Comparison of ENCODE assay signal across 8 mouse cellular contexts in the genomic region with DNA sequence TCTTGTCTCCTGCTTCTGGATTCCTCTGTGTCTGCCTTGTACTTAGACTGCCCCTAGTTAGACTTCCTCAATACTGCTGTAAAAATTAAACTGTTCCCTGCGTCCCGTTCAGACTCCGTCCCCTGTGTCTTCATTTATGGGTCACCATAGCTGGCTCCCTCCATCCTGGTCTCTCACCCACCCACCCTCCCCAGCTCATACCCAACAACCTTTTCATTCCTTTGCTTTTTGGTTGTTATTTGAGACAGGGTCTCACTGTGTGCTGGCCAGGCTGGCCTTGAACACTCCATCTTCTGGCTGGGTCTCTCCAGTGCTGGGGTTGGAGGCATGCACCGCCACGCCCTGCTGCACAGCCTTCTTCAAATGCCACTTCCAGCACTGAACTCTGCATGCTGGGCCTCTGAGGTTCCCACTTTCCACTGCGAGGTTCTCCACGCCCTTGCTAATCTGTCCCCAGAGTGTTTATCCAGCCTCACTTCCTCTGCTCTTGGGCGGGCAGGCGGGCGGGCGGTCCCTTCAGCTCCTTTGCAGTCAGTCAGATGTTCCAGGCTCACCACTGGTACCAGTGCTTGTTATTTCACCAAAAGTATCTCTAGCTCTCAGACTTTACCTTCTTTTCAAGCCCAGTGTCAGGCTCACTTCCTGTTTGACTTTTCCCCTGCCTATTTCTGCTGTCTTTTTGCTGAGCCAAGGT. TPM values are rescaled to one million over a fixed set of nuclear protein-coding genes. Genes with fewer than 3 reads are reported as not detected.
DNase-seq lines count a peak whose midpoint lies in the region; ATAC-seq lines count a peak whose summit lies in the region.

No protein-coding gene starts in this region.

- H3K4me2 ChIP-seq in heart, embryonic 14.5 days (ENCODE audit: low read length), result no peak overlapping the region
- H3K4me2 ChIP-seq in lung, embryonic 15.5 days, result no peak overlapping the region; the same call in 1 of the 2 replicates
- H3K4me2 ChIP-seq in stomach, embryonic 16.5 days (ENCODE audit: low read depth, low read length), result no peak overlapping the region

- H3K4me1 ChIP-seq in heart, embryonic 14.5 days (ENCODE audit: control insufficient read depth in 2 of 2, insufficient read depth in 2 of 2, low read length in 2 of 2), result peaks cover 29 to 36% of the 10 kb centered on the region in 2 experiments
- peaks cover 54% of the 10 kb centered on the region for H3K4me1 ChIP-seq in lung, embryonic 15.5 days
- peaks cover 43% of the 10 kb centered on the region for H3K4me1 ChIP-seq in stomach, embryonic 16.5 days (ENCODE audit: control insufficient read depth, insufficient read depth, low read length)

- H3K4me3 ChIP-seq in heart, embryonic 14.5 days (ENCODE audit: control insufficient read depth in 1 of 2, insufficient read depth in 1 of 2, low read depth in 1 of 2, low read length in 2 of 2), result no peak overlapping the region
- no peak overlapping the region for H3K4me3 ChIP-seq in lung, embryonic 15.5 days
- no peak overlapping the region for H3K4me3 ChIP-seq in stomach, embryonic 16.5 days (replicated peaks; ENCODE audit: low read length)

- peak overlapping the region; percentile 36 to 53 for H3K27ac ChIP-seq in heart, embryonic 14.5 days (replicated peaks in 1 of 2; ENCODE audit: control insufficient read depth in 1 of 2, insufficient read depth in 1 of 2, low read depth in 2 of 2, low read length in 2 of 2)
- H3K27ac ChIP-seq in lung, embryonic 15.5 days, result peak overlapping the region; percentile 59
- H3K27ac ChIP-seq in stomach, embryonic 16.5 days (ENCODE audit: low read length), result peak overlapping the region; percentile 3

- H3K9ac ChIP-seq in heart, embryonic 14.5 days (ENCODE audit: low read length), result no peak overlapping the region
- H3K9ac ChIP-seq in lung, embryonic 15.5 days, result no peak overlapping the region
- H3K9ac ChIP-seq in stomach, embryonic 16.5 days (ENCODE audit: low read length), result no peak overlapping the region

- 53% methylated on average over 11 of the region's 11 CpGs for WGBS in heart, embryonic 14.5 days
- 47% methylated on average over 11 of the region's 11 CpGs for WGBS in lung, embryonic 15.5 days
- WGBS in stomach, embryonic 16.5 days, result 45% methylated on average over 11 of the region's 11 CpGs

- peak; percentile 28 for DNase-seq in adrenal gland, postnatal 14 days
- DNase-seq in adrenal gland, adult 2 months, result no peak
- DNase-seq in cerebellum, postnatal 25 days, result no peak
- DNase-seq in embryo, embryonic 11 days, result no peak
- DNase-seq in layer of hippocampus, postnatal 10 days (ENCODE audit: low spot score in 2 of 2), result no peak

- no peaks in the 10 kb centered on the region for H3K9me3 ChIP-seq in heart, embryonic 14.5 days (ENCODE audit: control insufficient read depth, low read length)
- H3K9me3 ChIP-seq in lung, embryonic 15.5 days, result no peaks in the 10 kb centered on the region
- H3K9me3 ChIP-seq in stomach, embryonic 16.5 days (replicated peaks; ENCODE audit: control insufficient read depth, low read length), result no peaks in the 10 kb centered on the region

- peak; percentile 45 for ATAC-seq in heart, embryonic 14.5 days (ENCODE audit: insufficient number of reproducible peaks, insufficient read depth, low FRiP score, low read depth)
- ATAC-seq in lung, embryonic 15.5 days (ENCODE audit: borderline replicate concordance, extremely low read depth, low FRiP score, low TSS enrichment), result 0 out of 2 replicates have a peak, but pooled peaks have one; percentile 17
- peak; percentile 79 for ATAC-seq in stomach, embryonic 16.5 days (ENCODE audit: insufficient read depth, low FRiP score)

- no peaks in the 10 kb centered on the region for H3K36me3 ChIP-seq in heart, embryonic 14.5 days (ENCODE audit: control insufficient read depth, insufficient read depth, low read length)
- no peaks in the 10 kb centered on the region for H3K36me3 ChIP-seq in lung, embryonic 15.5 days
- H3K36me3 ChIP-seq in stomach, embryonic 16.5 days (ENCODE audit: control insufficient read depth, insufficient read depth, low read length), result no peaks in the 10 kb centered on the region

- no peaks in the 10 kb centered on the region for H3K27me3 ChIP-seq in heart, embryonic 14.5 days (ENCODE audit: control insufficient read depth, insufficient read depth, low read length)
- no peaks in the 10 kb centered on the region for H3K27me3 ChIP-seq in lung, embryonic 15.5 days
- no peaks in the 10 kb centered on the region for H3K27me3 ChIP-seq in stomach, embryonic 16.5 days (ENCODE audit: control insufficient read depth, insufficient read depth, low read length)

RNA-seq across cellular contexts. Expression of gene Taok3, which starts 18.5 kb away (rescaled TPM):
- 29.8 and 35.4 TPM in 2 replicates for total RNA-seq in adrenal gland, postnatal 14 days (2021)
- 10 to 100 TPM; 30.9 to 36.0 TPM for total RNA-seq in adrenal gland, adult 2 months (2021)
- 5.4 and 9.0 TPM in 2 replicates for polyA plus RNA-seq in adrenal gland, adult 2 months (2012; rRNA removed)
- 8.9 and 10.3 TPM in 2 replicates for polyA plus RNA-seq in heart, embryonic 14.5 days (2014; fragmentation: Nextera tagmentation; extraction: Ambion mirVana)
- 22.4 and 27.3 TPM in 2 replicates for polyA plus RNA-seq in lung, embryonic 15.5 days (2015; fragmentation: Nextera tagmentation; extraction: Ambion mirVana)
- 33.1 TPM in 2 replicates for polyA plus RNA-seq in stomach, embryonic 16.5 days (2015; fragmentation: Nextera tagmentation; extraction: Ambion mirVana)
- total RNA-seq in layer of hippocampus, postnatal 10 days (2021), result 10 to 100 TPM; 66.3 to 68.3 TPM

RNA-seq across cellular contexts. Expression of gene Suds3, which starts 22.5 kb away (rescaled TPM):
- total RNA-seq in adrenal gland, postnatal 14 days (2021), result 88.4 and 109 TPM in 2 replicates
- 100 to 1,000 TPM; 106 to 144 TPM for total RNA-seq in adrenal gland, adult 2 months (2021)
- polyA plus RNA-seq in adrenal gland, adult 2 months (2012; rRNA removed), result 61.5 and 68.0 TPM in 2 replicates
- 26.3 and 32.6 TPM in 2 replicates for polyA plus RNA-seq in heart, embryonic 14.5 days (2014; fragmentation: Nextera tagmentation; extraction: Ambion mirVana)
- polyA plus RNA-seq in lung, embryonic 15.5 days (2015; fragmentation: Nextera tagmentation; extraction: Ambion mirVana), result 74.0 and 78.8 TPM in 2 replicates
- 42.7 and 46.2 TPM in 2 replicates for polyA plus RNA-seq in stomach, embryonic 16.5 days (2015; fragmentation: Nextera tagmentation; extraction: Ambion mirVana)
- total RNA-seq in layer of hippocampus, postnatal 10 days (2021), result 100 to 1,000 TPM in 1 of 2 experiments, 10 to 100 TPM in 1; 96.6 to 101 TPM

Comparison
In these comparisons a context has a peak if more than half of its experiments do, and no peak if none do; other contexts are left out.
1. ATAC-seq: peak in every context shown above with its lines; median percentile 79 in stomach, embryonic 16.5 days; 45 in heart, embryonic 14.5 days; 17 in lung, embryonic 15.5 days.
2. H3K27ac ChIP-seq: peak in every context shown above with its lines; median percentile 59 in lung, embryonic 15.5 days; 44 in heart, embryonic 14.5 days; 3 in stomach, embryonic 16.5 days.